Mouse (Mus musculus) macrophage (primary cell): ENCODE results near the gene Frmd8. TPM values are rescaled to one million over a fixed set of nuclear protein-coding genes. Genes with fewer than 3 reads are reported as not detected.

ENCODE experiments used
- H3K27ac ChIP-seq: fragments of 350-480 bp; formaldehyde crosslinking; 2 replicates; pipeline ENCODE4 v1.9.0; 2021
- H3K36me3 ChIP-seq: fragments of 350-480 bp; formaldehyde crosslinking; 2 replicates; pipeline ENCODE4 v1.9.0; 2021; ENCODE audit errors: inconsistent target
- H3K4me3 ChIP-seq: fragments of 350-480 bp; formaldehyde crosslinking; 2 replicates; pipeline ENCODE4 v1.9.0; 2021; ENCODE audit errors: inconsistent target
- H3K79me2 ChIP-seq: fragments of 350-480 bp; formaldehyde crosslinking; 2 replicates; pipeline ENCODE4 v1.9.0; 2021; ENCODE audit errors: inconsistent target
- WGBS: methylation state at CpG from one replicate; pipeline ENCODE4 v1.1.7; 2026; ENCODE audit warnings: inconsistent platforms; ENCODE audit not compliant: missing documents; 5-methylcytosine and 5-hydroxymethylcytosine counted together
- polyA plus RNA-seq: library from polyadenylated mRNA; stranded (reverse); fragments of 250-400 nt; gene quantifications from 3 replicates; pipeline ENCODE4 v1.2.4, GENCODE M21; 2018; ENCODE audit warnings: inconsistent platforms

The Frmd8 gene
- polyA plus RNA-seq, 1 experiment from 2014 or later, result 8.1 TPM

DNA sequence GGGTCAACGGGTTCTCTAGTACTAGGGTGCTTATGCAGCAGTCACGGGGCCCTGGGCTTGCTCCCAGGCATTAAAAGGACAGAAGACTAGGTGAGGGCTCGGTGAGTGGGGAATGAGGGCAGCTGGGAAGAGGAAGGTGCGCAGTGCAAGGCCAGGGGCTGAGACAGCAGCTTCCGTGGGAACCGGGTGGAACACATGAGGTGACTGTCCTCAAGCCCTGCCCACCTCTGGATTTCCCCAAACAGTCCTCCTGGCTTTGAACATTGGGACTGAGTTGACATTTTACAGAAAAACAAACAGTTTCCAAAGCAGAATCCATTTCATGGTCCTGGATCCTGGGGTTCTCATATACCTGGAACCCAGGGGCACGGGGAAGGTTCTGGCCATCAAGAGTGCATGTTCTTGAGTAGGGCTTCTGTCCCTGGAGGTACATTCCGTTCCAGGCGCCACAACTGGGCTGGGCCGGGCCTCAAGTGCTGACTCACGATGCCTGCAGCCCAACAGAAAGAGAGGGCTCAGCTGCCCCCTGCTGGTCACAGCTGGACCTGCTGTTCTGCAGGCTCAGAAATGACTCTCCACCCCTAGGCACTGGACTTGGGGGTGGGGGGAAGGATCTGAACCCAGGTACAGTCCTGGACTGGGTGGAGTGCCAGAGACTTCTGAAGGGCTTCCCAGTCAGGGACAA, 25.1 kb downstream of the Frmd8 start:
- WGBS, result 10% methylated on average over 8 of the region's 11 CpGs
- Histone ChIP-seq H3K79me2 (peaks cover 45% of the 10 kb centered on the region), H3K27ac (peak overlapping the region; percentile 100), H3K4me3 (peak overlapping the region; percentile 49; the same call in 1 of the 2 replicates), H3K36me3 (peaks cover 15% of the 10 kb centered on the region; the same call in 1 of the 2 replicates)

DNA sequence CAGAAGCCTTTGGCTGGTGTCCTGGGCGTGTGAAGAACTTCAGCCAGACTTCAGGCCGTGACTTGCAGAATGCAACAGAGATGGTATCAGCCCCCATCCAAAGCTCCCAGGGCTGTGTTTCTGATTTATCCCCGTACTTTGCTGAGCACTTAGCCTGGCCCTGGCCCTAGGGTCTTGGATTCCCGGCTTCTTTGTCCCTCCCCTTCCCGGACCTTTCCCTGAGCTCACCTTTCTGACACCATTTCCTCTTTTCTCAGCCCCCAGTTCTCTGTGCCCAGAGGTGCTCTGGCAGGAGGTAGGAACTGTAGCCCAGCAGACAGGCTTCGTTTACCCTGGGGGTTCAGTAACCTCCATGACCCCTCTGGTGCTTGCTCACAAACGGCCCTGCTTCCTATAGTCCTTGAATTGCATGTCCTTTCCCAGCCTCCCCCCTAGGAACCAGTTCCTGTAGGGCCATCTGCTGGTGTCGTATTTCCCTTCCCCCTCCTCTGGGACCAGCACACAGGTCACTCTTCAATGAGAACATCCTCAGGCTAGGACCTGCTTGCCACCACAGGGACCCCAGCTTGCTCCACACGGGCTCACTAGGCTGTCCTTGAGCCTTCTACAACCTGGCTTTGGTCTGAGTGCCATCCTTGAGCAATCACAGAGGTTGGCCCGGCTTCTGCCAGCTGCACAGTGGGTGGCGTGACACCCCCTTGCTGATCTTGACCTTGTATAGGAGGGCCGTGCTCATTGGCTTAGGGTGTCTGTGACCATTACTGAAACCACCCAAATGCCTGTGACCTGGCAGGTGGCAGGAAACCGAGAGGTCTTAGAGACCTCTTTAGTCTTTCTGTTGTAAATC, 26.0 kb downstream of the Frmd8 start:
- 5% methylated on average over 13 of the region's 13 CpGs for WGBS
- peak overlapping the region; percentile 49 for H3K4me3 ChIP-seq
- peaks cover 55% of the 10 kb centered on the region for H3K79me2 ChIP-seq
- peaks cover 9% of the 10 kb centered on the region; the same call in 1 of the 2 replicates for H3K36me3 ChIP-seq
- peak overlapping the region; percentile 100 for H3K27ac ChIP-seq

DNA sequence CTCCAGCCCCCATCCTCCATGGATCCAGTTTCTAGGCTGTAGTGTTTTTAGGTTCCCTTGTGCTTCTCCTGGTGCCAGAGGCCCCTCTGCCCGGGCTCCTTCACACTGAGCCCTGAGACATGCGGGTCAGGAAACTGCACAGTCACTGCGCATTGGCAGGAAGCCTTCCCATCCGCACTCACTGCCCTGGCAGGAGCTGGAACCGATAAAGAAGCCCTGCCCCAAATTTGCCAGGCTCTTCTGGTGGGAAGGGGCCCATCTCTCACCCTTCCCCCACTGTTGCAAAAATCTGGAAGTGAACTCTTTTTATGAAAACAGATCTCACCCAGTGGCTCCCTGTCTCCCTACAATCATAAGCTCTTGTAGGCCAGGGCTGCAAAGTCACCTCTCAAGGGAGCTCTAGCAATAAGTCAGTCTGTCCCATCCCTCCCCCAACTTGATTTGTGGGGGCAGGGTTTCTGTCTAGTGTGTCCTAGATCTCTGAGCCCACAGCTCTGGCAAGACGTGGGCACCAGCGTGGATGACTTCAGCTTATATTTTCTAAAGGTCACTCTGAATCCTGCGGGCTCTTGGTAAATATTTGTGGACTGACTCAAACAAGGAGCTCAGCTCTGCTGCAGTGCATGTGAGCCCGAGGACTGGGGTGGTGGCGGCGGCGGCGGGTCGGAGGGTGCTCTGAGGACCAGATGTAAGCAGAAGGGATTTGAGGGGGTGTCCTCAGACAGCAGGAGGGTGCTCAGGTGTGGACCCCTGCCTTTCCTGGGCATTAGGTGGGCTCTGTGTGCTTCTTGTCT, 26.8 kb downstream of the Frmd8 start:
- 5% methylated on average over 7 of the region's 14 CpGs for WGBS
- peaks cover 9% of the 10 kb centered on the region; the same call in 1 of the 2 replicates for H3K36me3 ChIP-seq
- peak overlapping the region; percentile 49 for H3K4me3 ChIP-seq
- H3K27ac ChIP-seq, result peak overlapping the region; percentile 100
- H3K79me2 ChIP-seq, result peaks cover 63% of the 10 kb centered on the region

DNA sequence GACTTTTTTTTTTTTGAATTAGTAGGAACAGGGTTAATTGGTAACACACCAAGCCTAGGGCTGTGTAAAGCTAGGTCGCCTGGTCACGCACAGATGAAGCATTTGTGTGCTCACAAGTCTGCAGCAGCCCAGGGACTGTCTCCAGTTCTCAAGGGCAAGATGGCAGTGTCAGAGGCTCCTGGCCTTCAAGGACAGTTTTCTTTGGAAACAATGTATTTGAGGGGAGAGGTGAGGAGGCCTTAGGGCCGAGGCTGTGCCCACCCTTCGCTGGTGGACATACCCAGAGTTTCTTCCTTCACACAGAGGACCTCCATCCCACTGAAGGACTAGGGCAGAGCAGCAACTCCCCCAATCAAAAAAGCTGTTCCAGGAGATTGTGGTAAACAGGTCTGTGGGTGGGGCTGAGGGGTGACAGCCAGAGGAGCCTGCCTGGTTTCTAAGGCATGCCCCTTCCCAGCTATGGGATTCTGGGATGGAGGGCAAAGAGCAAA, 27.7 kb downstream of the Frmd8 start:
- Histone ChIP-seq H3K36me3 (peaks cover 4% of the 10 kb centered on the region; the same call in 1 of the 2 replicates), H3K4me3 (peak overlapping the region; percentile 49; the same call in 1 of the 2 replicates), H3K27ac (peak overlapping the region; percentile 100), H3K79me2 (peaks cover 72% of the 10 kb centered on the region)
- WGBS, result 36% methylated on average over 4 of the region's 4 CpGs

DNA sequence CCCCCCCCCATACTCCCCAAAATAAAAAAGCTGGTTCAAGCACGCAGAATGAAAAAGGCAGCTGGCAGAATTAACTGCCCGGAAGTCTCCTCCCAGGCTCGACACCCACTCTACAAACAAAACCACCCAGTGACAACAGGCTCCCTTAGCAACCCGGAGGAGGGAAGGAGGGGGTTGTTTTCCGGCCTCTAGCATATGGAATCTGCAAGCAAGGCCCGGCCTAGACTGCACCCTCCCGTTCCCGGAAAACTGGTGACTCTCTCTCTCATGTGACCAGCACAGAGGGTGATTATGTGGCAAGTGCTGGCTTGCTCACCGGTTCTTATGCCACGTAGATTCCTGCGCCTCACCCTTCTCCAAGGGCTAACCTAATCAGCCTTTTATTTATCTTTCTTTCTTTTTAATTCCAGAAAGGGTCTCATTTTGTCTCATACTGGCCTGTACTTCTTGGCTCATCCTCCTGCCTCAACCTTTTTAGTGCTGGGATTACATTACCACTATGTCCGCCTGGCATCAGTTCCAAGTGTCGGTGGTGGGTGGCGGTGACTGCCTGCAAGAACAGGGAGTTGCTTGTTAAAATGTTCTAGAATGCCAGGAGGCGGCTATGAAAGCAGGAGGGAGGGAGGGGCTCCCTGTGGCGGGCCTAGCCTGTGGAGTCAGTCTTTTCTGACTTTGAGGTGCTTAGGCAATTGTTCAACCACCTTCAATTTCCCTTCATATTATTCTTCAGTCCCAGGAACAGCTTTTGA, 28.3 kb downstream of the Frmd8 start:
- Histone ChIP-seq H3K27ac (peak overlapping the region; percentile 100), H3K36me3 (no peaks in the 10 kb centered on the region), H3K4me3 (no peak overlapping the region; the same call in 1 of the 2 replicates), H3K79me2 (peaks cover 78% of the 10 kb centered on the region)
- 6% methylated on average over 15 of the region's 16 CpGs for WGBS

DNA sequence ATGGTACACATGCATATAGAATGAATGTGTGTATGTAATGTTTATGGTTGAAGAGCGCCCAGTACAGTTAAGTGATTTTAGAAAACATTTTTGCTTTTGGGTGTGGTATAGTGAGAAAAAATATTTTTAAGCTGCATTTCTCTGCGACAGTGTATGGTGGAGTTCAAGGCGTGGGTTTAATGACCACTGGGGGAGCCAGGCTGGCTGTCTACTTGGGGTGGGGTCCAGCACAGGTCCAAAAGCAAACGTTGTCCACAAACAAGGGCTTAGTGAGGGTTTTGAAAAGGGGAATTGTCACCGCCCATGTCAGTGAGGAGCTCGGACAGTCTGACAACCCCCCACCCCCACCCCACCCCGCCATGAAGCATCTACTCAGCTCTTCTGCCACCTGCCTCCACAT, 28.9 kb downstream of the Frmd8 start:
- Histone ChIP-seq H3K79me2 (peaks cover 81% of the 10 kb centered on the region), H3K4me3 (peak overlapping the region; percentile 18; the same call in 1 of the 2 replicates), H3K36me3 (no peaks in the 10 kb centered on the region), H3K27ac (peak overlapping the region; percentile 100)
- WGBS, result 3% methylated on average over 6 of the region's 7 CpGs

DNA sequence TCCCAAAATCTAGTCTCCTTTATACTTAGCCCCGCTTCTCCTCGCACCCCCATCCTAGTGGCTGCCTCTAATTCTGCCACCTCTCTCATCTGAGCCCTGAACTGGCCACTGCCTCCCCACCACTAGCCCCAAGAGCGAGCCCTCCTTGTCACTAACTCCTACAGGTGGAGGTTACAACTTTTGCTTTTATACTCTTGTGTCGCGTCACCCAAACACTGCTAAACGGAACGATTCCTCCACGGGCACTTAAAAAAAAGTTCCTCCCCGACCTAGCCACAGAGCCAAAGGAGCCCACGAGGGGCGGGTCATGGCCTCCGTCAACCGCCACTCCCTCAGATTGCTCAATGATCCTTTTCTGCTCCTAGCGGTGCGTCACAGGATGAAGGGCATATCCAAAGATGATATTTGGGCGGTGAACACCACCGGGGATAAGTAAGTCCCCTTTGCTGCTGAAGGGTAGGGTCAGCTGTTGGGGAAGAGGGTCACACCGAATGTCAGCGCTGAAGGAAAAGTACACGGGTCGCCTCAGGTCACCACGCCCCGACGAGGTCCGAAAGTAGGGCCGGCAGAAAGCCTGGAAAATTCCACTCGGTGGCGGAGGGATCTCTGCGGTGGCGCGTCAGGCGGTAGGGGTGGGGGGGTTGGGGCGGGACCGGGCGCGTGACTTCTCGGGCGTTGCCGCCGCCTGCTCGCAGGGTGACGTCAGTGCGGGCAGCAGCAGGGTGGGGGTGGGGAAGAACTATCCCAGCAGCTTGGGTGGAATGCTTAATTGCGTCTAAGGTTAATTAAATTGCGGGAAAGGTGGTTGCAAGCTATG, 29.5 kb downstream of the Frmd8 start:
- H3K27ac ChIP-seq, result peak overlapping the region; percentile 100
- under 1% methylated on average over 45 of the region's 45 CpGs for WGBS
- peaks cover 81% of the 10 kb centered on the region for H3K79me2 ChIP-seq
- H3K4me3 ChIP-seq, result peak overlapping the region; percentile 98
- H3K36me3 ChIP-seq, result no peaks in the 10 kb centered on the region

DNA sequence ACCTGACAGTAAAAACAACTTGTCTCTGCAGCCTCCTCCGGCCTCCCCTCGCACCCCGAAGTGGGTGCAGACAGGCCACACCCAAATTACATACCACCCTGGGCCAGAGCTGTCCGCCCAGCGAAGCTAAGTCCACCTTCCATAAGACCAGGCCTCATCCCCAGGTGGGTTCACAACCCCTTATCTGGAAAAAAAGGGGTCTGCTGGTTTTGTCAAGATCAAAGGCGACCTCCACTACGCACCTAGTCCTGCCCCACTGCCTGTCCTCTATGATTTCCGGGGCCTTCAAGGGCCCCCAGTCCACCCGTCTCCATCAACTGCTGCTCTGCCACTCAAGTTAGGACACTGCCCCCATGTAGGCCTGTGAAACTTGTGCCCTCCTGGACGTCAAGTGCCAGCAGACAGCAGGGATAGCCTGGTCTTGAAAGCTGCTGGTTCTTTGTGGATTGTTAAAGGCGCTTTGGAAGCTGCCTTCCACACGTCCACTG, 30.2 kb downstream of the Frmd8 start:
- H3K79me2 ChIP-seq, result peaks cover 83% of the 10 kb centered on the region
- H3K27ac ChIP-seq, result peak overlapping the region; percentile 100
- peak overlapping the region; percentile 98 for H3K4me3 ChIP-seq
- H3K36me3 ChIP-seq, result no peaks in the 10 kb centered on the region
- 1% methylated on average over 12 of the region's 12 CpGs for WGBS

DNA sequence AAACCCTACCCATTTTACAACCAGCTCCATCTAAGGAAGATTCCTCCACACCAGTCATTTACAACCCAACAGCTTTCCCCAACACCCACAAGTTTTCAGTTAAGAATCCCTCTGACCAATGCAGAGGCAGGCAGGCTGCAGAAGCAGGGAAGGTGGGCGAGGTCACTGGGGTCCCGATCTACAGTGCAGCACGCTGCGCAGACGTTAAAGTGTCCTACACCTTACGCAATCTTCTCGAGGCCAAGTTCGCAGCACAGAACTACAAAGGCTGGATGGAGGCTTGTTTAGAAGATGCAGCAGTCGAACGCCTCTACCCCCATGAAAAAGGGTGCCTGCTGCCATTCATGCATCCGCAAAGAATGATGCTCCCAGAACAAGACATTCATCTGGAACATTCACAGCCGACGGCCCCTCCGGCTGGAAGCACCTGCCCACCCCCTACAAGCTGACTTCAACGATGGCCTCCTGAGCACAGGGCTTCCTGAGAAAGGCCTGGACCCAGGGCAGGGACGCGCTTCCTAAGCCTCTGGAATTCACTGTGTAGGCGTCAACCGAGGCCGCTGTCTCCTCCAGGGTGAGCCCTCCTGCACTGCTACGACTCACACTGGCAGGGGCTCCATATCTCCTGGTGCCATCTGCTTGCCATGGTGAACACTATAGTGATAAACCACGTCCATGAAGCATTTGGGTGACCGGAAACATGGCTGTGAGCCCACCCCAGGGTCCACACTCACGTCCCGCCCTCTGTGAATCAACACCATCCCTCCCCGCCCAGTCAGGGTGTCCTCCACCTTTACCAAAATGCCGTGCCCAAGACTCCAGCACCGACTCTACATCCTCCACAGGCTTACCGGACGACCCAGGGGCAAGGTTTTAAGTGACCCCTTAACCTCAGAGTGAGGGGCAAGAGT, 31.0 kb downstream of the Frmd8 start:
- no peaks in the 10 kb centered on the region for H3K36me3 ChIP-seq
- WGBS, result 0% methylated on average over 23 of the region's 30 CpGs

DNA sequence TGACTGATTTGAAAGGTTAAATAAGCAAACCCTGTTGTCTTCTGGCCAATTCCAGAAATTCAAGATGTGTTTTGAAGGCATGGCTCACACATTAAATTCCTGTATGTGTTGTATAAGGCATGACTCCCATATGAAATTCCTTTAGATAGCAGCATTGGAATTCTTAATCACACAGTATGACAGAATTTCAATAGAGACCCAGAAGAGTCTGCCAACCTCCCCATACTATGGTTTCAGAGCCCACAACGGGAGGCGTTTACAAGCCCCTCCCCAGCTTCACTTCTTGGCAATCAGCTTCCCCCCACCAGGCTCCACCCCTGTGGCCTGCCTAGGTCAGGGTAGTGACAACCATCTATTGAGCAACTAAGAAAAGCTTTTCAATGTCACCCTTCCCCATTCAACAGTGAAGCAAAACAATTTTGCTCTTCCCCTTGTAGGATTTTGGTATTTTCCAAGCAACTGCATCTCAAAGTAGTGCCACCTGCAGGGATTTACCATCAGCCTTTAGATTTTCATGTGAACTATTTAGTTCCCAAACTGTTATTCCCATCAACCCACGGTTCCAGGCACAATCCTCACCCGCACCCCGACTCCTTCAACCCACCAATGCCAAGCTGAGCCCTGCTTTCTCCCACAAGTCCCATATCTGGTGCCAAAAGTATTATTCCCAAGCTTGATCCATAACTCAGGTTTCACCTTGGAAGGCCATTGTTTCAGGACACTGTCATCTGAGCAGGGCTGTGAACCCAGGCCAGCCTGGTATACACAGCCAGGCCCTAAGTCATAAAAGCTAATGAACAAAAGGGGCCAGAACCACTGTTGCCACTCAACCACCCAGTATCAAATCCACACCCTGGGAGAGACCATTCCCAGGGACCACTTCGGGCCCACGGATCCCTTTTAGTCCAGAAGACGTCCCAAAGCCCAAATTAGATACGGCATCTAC, 32.0 kb downstream of the Frmd8 start:
- H3K27ac ChIP-seq, result peak overlapping the region; percentile 100
- peaks cover 83% of the 10 kb centered on the region for H3K79me2 ChIP-seq
- WGBS, result 15% methylated on average over 6 of the region's 9 CpGs
- peak overlapping the region; percentile 98 for H3K4me3 ChIP-seq
- no peaks in the 10 kb centered on the region for H3K36me3 ChIP-seq

More for the DNA sequence above, 31.0 kb downstream of the Frmd8 start:
- H3K79me2 ChIP-seq, result peaks cover 83% of the 10 kb centered on the region
- H3K4me3 ChIP-seq, result peak overlapping the region; percentile 98
- H3K27ac ChIP-seq, result peak overlapping the region; percentile 100

DNA sequence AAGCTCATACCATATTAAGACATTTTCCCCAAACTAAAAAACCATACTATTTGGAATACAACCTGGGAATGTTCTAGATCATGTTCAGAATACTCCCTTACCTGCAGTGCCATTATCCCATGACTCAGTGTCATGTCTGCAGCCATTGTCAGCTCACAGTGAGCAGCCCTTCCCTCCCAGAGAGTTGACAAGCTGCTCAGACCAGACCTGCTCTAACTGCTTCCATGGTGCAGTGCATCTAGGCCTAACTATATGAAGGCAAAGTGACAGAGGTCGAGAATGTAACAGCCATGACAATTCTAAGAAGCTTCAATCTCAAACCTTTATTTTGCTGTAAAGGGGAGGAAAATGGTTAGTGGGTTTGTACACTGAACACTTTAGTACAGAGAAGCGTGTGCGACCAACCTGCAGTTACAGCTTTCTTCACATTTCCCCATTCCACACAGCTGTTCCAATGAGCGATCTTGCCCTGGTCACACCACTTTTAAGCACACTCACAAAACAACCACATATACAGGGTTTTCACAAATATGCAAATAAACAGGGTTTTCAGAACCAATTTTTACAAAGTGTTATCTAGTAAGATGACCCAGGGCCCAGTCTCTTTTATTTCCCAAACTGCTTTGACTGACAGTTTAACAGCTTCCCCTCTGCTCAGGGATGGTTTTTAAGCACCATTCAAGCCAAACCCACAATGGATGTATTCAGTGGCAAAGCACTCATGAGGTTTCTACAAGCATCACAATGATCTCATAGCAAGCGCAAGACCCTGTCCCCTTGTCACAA, 32.9 kb downstream of the Frmd8 start:
- Histone ChIP-seq H3K27ac (peak overlapping the region; percentile 100), H3K79me2 (peaks cover 83% of the 10 kb centered on the region), H3K4me3 (peak overlapping the region; percentile 98), H3K36me3 (no peaks in the 10 kb centered on the region)
- WGBS, result 10% methylated on average over 4 of the region's 5 CpGs
